Mouse (Mus musculus): ENCODE results near the gene Tspan11. TPM values are rescaled to one million over a fixed set of nuclear protein-coding genes. Genes with fewer than 3 reads are reported as not detected.

The Tspan11 gene
- polyA plus RNA-seq, 1 experiment from 2014 or later: 10.8 TPM

GRCm38 (mm10) chr6:127916993-127917392 lies 29.6 kb downstream of the Tspan11 start:
- no peak for ATAC-seq (ENCODE audit: low FRiP score)
- no peak overlapping the region for H3K27ac ChIP-seq (ENCODE audit: low read depth, low read length)
- 71% methylated on average over 3 of the region's 3 CpGs for WGBS

GRCm38 (mm10) chr6:127917712-127918111 lies 30.3 kb downstream of the Tspan11 start:
- Histone ChIP-seq H3K4me1 (ENCODE audit: control insufficient read depth, insufficient read depth, low read length) (no peaks in the 10 kb centered on the region), H3K36me3 (ENCODE audit: control insufficient read depth, insufficient read depth, low read length) (no peaks in the 10 kb centered on the region), H3K4me2 (no peak overlapping the region), H3K27me3 (ENCODE audit: control insufficient read depth, insufficient read depth, low read length) (no peaks in the 10 kb centered on the region), H3K27ac (ENCODE audit: low read depth, low read length) (no peak overlapping the region), H3K9ac (ENCODE audit: low read length) (no peak overlapping the region), H3K9me3 (ENCODE audit: control insufficient read depth, low read length) (no peaks in the 10 kb centered on the region), H3K4me3 (ENCODE audit: low read depth, low read length) (no peak overlapping the region)
- no peak for ATAC-seq (ENCODE audit: low FRiP score)
- 73% methylated on average over 4 of the region's 4 CpGs for WGBS
- no peak for DNase-seq (ENCODE audit: low spot score, missing footprints)

More at GRCm38 (mm10) chr6:127916993-127917392, 29.6 kb downstream of the Tspan11 start:
- Histone ChIP-seq H3K4me2 (no peak overlapping the region), H3K4me3 (ENCODE audit: low read depth, low read length) (no peak overlapping the region), H3K4me1 (ENCODE audit: control insufficient read depth, insufficient read depth, low read length) (no peaks in the 10 kb centered on the region), H3K9me3 (ENCODE audit: control insufficient read depth, low read length) (no peaks in the 10 kb centered on the region), H3K36me3 (ENCODE audit: control insufficient read depth, insufficient read depth, low read length) (no peaks in the 10 kb centered on the region), H3K27me3 (ENCODE audit: control insufficient read depth, insufficient read depth, low read length) (no peaks in the 10 kb centered on the region), H3K9ac (ENCODE audit: low read length) (no peak overlapping the region)
- no peak for DNase-seq (ENCODE audit: low spot score, missing footprints)

GRCm38 (mm10) chr6:127919491-127919890 lies 32.1 kb downstream of the Tspan11 start:
- H3K9ac ChIP-seq (ENCODE audit: low read length): no peak overlapping the region
- no peaks in the 10 kb centered on the region for H3K27me3 ChIP-seq (ENCODE audit: control insufficient read depth, insufficient read depth, low read length)
- no peaks in the 10 kb centered on the region for H3K36me3 ChIP-seq (ENCODE audit: control insufficient read depth, insufficient read depth, low read length)
- 76% methylated on average over 6 of the region's 6 CpGs for WGBS
- DNase-seq (ENCODE audit: low spot score, missing footprints) (peak; percentile 8), ATAC-seq (ENCODE audit: low FRiP score) (no peak)
- no peaks in the 10 kb centered on the region for H3K4me1 ChIP-seq (ENCODE audit: control insufficient read depth, insufficient read depth, low read length)
- no peak overlapping the region for H3K27ac ChIP-seq (ENCODE audit: low read depth, low read length)
- no peaks in the 10 kb centered on the region for H3K9me3 ChIP-seq (ENCODE audit: control insufficient read depth, low read length)
- no peak overlapping the region for H3K4me3 ChIP-seq (ENCODE audit: low read depth, low read length)
- H3K4me2 ChIP-seq: no peak overlapping the region

- H3K4me3 ChIP-seq (ENCODE audit: low read depth, low read length): no peak overlapping the region
- H3K4me2 ChIP-seq: no peak overlapping the region
- H3K27me3 ChIP-seq (ENCODE audit: control insufficient read depth, insufficient read depth, low read length): no peaks in the 10 kb centered on the region
- WGBS: 7% methylated on average over 8 of the region's 8 CpGs
- H3K9ac ChIP-seq (ENCODE audit: low read length): no peak overlapping the region
- peak; percentile 25; the same call in 1 of the 2 replicates for ATAC-seq (ENCODE audit: low FRiP score)
- H3K4me1 ChIP-seq (ENCODE audit: control insufficient read depth, insufficient read depth, low read length): no peaks in the 10 kb centered on the region
- no peaks in the 10 kb centered on the region for H3K36me3 ChIP-seq (ENCODE audit: control insufficient read depth, insufficient read depth, low read length)
- H3K9me3 ChIP-seq (ENCODE audit: control insufficient read depth, low read length): no peaks in the 10 kb centered on the region
- no peak overlapping the region for H3K27ac ChIP-seq (ENCODE audit: low read depth, low read length)
- peak; percentile 98 for DNase-seq (ENCODE audit: low spot score, missing footprints)
Measured at GRCm38 (mm10) chr6:127920652-127921051, 33.3 kb downstream of the Tspan11 start.

- H3K4me2 ChIP-seq: no peak overlapping the region
- no peak overlapping the region for H3K27ac ChIP-seq (ENCODE audit: low read depth, low read length)
- peak; percentile 75 for DNase-seq (ENCODE audit: low spot score, missing footprints)
- H3K9ac ChIP-seq (ENCODE audit: low read length): no peak overlapping the region
- no peak for ATAC-seq (ENCODE audit: low FRiP score)
- no peaks in the 10 kb centered on the region for H3K36me3 ChIP-seq (ENCODE audit: control insufficient read depth, insufficient read depth, low read length)
- H3K4me1 ChIP-seq (ENCODE audit: control insufficient read depth, insufficient read depth, low read length): no peaks in the 10 kb centered on the region
- H3K27me3 ChIP-seq (ENCODE audit: control insufficient read depth, insufficient read depth, low read length): no peaks in the 10 kb centered on the region
- 59% methylated on average over 9 of the region's 9 CpGs for WGBS
- H3K9me3 ChIP-seq (ENCODE audit: control insufficient read depth, low read length): no peaks in the 10 kb centered on the region
- no peak overlapping the region for H3K4me3 ChIP-seq (ENCODE audit: low read depth, low read length)
Measured at GRCm38 (mm10) chr6:127921996-127922395, 34.6 kb downstream of the Tspan11 start.

- Histone ChIP-seq H3K9me3 (ENCODE audit: control insufficient read depth, low read length) (no peaks in the 10 kb centered on the region), H3K4me1 (ENCODE audit: control insufficient read depth, insufficient read depth, low read length) (no peaks in the 10 kb centered on the region), H3K4me3 (ENCODE audit: low read depth, low read length) (no peak overlapping the region), H3K4me2 (no peak overlapping the region), H3K36me3 (ENCODE audit: control insufficient read depth, insufficient read depth, low read length) (no peaks in the 10 kb centered on the region), H3K27me3 (ENCODE audit: control insufficient read depth, insufficient read depth, low read length) (no peaks in the 10 kb centered on the region), H3K9ac (ENCODE audit: low read length) (no peak overlapping the region), H3K27ac (ENCODE audit: low read depth, low read length) (no peak overlapping the region)
- WGBS: 84% methylated on average over 9 of the region's 9 CpGs
- ATAC-seq (ENCODE audit: low FRiP score) (no peak), DNase-seq (ENCODE audit: low spot score, missing footprints) (peak; percentile 6)
Measured at GRCm38 (mm10) chr6:127923296-127923695, 35.9 kb downstream of the Tspan11 start.

- Histone ChIP-seq H3K4me2 (no peak overlapping the region), H3K36me3 (ENCODE audit: control insufficient read depth, insufficient read depth, low read length) (no peaks in the 10 kb centered on the region), H3K4me1 (ENCODE audit: control insufficient read depth, insufficient read depth, low read length) (no peaks in the 10 kb centered on the region), H3K9ac (ENCODE audit: low read length) (no peak overlapping the region), H3K4me3 (ENCODE audit: low read depth, low read length) (no peak overlapping the region), H3K9me3 (ENCODE audit: control insufficient read depth, low read length) (no peaks in the 10 kb centered on the region), H3K27ac (ENCODE audit: low read depth, low read length) (no peak overlapping the region), H3K27me3 (ENCODE audit: control insufficient read depth, insufficient read depth, low read length) (no peaks in the 10 kb centered on the region)
- peak; percentile 2 for DNase-seq (ENCODE audit: low spot score, missing footprints)
- WGBS: 70% methylated on average over 6 of the region's 6 CpGs
- ATAC-seq (ENCODE audit: low FRiP score): no peak
Measured at GRCm38 (mm10) chr6:127924750-127925149, 37.4 kb downstream of the Tspan11 start.

GRCm38 (mm10) chr6:127925915-127926314 lies 38.5 kb downstream of the Tspan11 start:
- H3K4me1 ChIP-seq (ENCODE audit: control insufficient read depth, insufficient read depth, low read length): no peaks in the 10 kb centered on the region
- ATAC-seq (ENCODE audit: low FRiP score): no peak
- no peak overlapping the region for H3K4me2 ChIP-seq
- no peak overlapping the region for H3K27ac ChIP-seq (ENCODE audit: low read depth, low read length)
- no peaks in the 10 kb centered on the region for H3K27me3 ChIP-seq (ENCODE audit: control insufficient read depth, insufficient read depth, low read length)
- no peak for DNase-seq (ENCODE audit: low spot score, missing footprints)
- H3K9ac ChIP-seq (ENCODE audit: low read length): no peak overlapping the region
- WGBS: 62% methylated on average over 9 of the region's 9 CpGs
- no peaks in the 10 kb centered on the region for H3K36me3 ChIP-seq (ENCODE audit: control insufficient read depth, insufficient read depth, low read length)
- H3K9me3 ChIP-seq (ENCODE audit: control insufficient read depth, low read length): no peaks in the 10 kb centered on the region
- no peak overlapping the region for H3K4me3 ChIP-seq (ENCODE audit: low read depth, low read length)

- ATAC-seq (ENCODE audit: low FRiP score): no peak
- H3K27ac ChIP-seq (ENCODE audit: low read depth, low read length): no peak overlapping the region
- no peak overlapping the region for H3K4me2 ChIP-seq
- no peaks in the 10 kb centered on the region for H3K36me3 ChIP-seq (ENCODE audit: control insufficient read depth, insufficient read depth, low read length)
- no peaks in the 10 kb centered on the region for H3K4me1 ChIP-seq (ENCODE audit: control insufficient read depth, insufficient read depth, low read length)
- no peak overlapping the region for H3K4me3 ChIP-seq (ENCODE audit: low read depth, low read length)
- no peak overlapping the region for H3K9ac ChIP-seq (ENCODE audit: low read length)
- no peaks in the 10 kb centered on the region for H3K9me3 ChIP-seq (ENCODE audit: control insufficient read depth, low read length)
- 65% methylated on average over 5 of the region's 5 CpGs for WGBS
- no peaks in the 10 kb centered on the region for H3K27me3 ChIP-seq (ENCODE audit: control insufficient read depth, insufficient read depth, low read length)
- DNase-seq (ENCODE audit: low spot score, missing footprints): peak; percentile 64
Measured at GRCm38 (mm10) chr6:127928682-127929081, 41.3 kb downstream of the Tspan11 start.

- ATAC-seq (ENCODE audit: low FRiP score): no peak
- Histone ChIP-seq H3K27ac (ENCODE audit: low read depth, low read length) (no peak overlapping the region), H3K36me3 (ENCODE audit: control insufficient read depth, insufficient read depth, low read length) (no peaks in the 10 kb centered on the region), H3K9me3 (ENCODE audit: control insufficient read depth, low read length) (no peaks in the 10 kb centered on the region), H3K4me2 (no peak overlapping the region), H3K27me3 (ENCODE audit: control insufficient read depth, insufficient read depth, low read length) (no peaks in the 10 kb centered on the region), H3K4me1 (ENCODE audit: control insufficient read depth, insufficient read depth, low read length) (no peaks in the 10 kb centered on the region), H3K9ac (ENCODE audit: low read length) (no peak overlapping the region), H3K4me3 (ENCODE audit: low read depth, low read length) (no peak overlapping the region)
- no peak for DNase-seq (ENCODE audit: low spot score, missing footprints)
- WGBS: 77% methylated on average over 5 of the region's 5 CpGs
Measured at GRCm38 (mm10) chr6:127932697-127933096, 45.3 kb downstream of the Tspan11 start.
